Mouse (Mus musculus): Measurements from ENCODE around the gene Vps29. TPM values are rescaled to one million over a fixed set of nuclear protein-coding genes. Genes with fewer than 3 reads are reported as not detected.

Vps29 gene
- 101 and 135 TPM in 2 replicates for total RNA-seq (2012; rRNA removed)

- no peaks in the 10 kb centered on the region for H3K9me3 ChIP-seq (ENCODE audit: control insufficient read depth, insufficient read depth, low read depth, low read length)
- peak within 1 kb of the TSS; percentile 96 to 99 for H3K4me3 ChIP-seq (ENCODE audit: insufficient read depth in 1 of 2, low read depth in 1 of 2, low read length in 2 of 2, poor library complexity in 1 of 2, severe bottlenecking in 1 of 2)
- H3K9ac ChIP-seq (ENCODE audit: insufficient read depth, low read depth, low read length, poor library complexity, severe bottlenecking): peak within 1 kb of the TSS; percentile 98
- peaks cover 2% of the 10 kb centered on the region; the same call in 1 of the 2 replicates for H3K36me3 ChIP-seq (ENCODE audit: control insufficient read depth, insufficient read depth, low read length, poor library complexity, severe bottlenecking)
- DNase-seq (ENCODE audit: low read depth, low spot score): peak; percentile 100
- in situ Hi-C loops (cut with MboI; ENCODE audit: low sequenced_read_pairs in 2 of 2, unreplicated experiment in 2 of 2): no loop called here
- TF ChIP-seq HCFC1 (IDR thresholded peaks at IDR 0.05; ENCODE audit: borderline replicate concordance, insufficient read depth, low read length) (peak; percentile 69; the same call in 1 of the 2 replicates), ZNF384 (IDR thresholded peaks at IDR 0.05; ENCODE audit: low read depth, low read length) (peak; percentile 100), CHD2 (IDR thresholded peaks at IDR 0.05; ENCODE audit: low read depth, low read length) (no peak), MAFK (IDR thresholded peaks at IDR 0.05; ENCODE audit: insufficient read depth, low read depth, low read length) (peak; percentile 89)
- H3K27ac ChIP-seq (ENCODE audit: insufficient read depth, low read depth, low read length, poor library complexity, severe bottlenecking): peak within 1 kb of the TSS; percentile 77
- H3K4me1 ChIP-seq (ENCODE audit: control insufficient read depth in 2 of 2, insufficient read depth in 2 of 2, low read length in 2 of 2, poor library complexity in 1 of 2): peaks cover 2% of the 10 kb centered on the region in 2 experiments; a peak in 1 of 4 replicates
Measured at GRCm38 (mm10) chr5:122353807-122354491, at the start of gene Vps29, which contains the start of gene Rad9b. Gene Vps29 (plus strand): TSS chr5:122354369. Gene Rad9b (minus strand): TSS chr5:122354233.

GRCm38 (mm10) chr5:122304541-122304940 lies 49.6 kb upstream of the Vps29 start:
- H3K9ac ChIP-seq (ENCODE audit: insufficient read depth, low read depth, low read length, poor library complexity, severe bottlenecking): no peak overlapping the region
- no peak overlapping the region for H3K4me3 ChIP-seq (ENCODE audit: insufficient read depth in 1 of 2, low read depth in 1 of 2, low read length in 2 of 2, poor library complexity in 1 of 2, severe bottlenecking in 1 of 2)
- in situ Hi-C loops (cut with MboI; ENCODE audit: low sequenced_read_pairs in 2 of 2, unreplicated experiment in 2 of 2): no loop called here
- H3K27ac ChIP-seq (ENCODE audit: insufficient read depth, low read depth, low read length, poor library complexity, severe bottlenecking): no peak overlapping the region; the same call in 1 of the 2 replicates
- peaks cover 6% of the 10 kb centered on the region; the same call in 1 of the 2 replicates for H3K36me3 ChIP-seq (ENCODE audit: control insufficient read depth, insufficient read depth, low read length, poor library complexity, severe bottlenecking)
- TF ChIP-seq ZC3H11A (IDR thresholded peaks at IDR 0.05; ENCODE audit: borderline replicate concordance, low read depth, low read length) (no peak), CHD2 (IDR thresholded peaks at IDR 0.05; ENCODE audit: low read depth, low read length) (no peak), ZNF384 (IDR thresholded peaks at IDR 0.05; ENCODE audit: low read depth, low read length) (no peak), HCFC1 (IDR thresholded peaks at IDR 0.05; ENCODE audit: borderline replicate concordance, insufficient read depth, low read length) (no peak), MAFK (IDR thresholded peaks at IDR 0.05; ENCODE audit: insufficient read depth, low read depth, low read length) (no peak)
- H3K9me3 ChIP-seq (ENCODE audit: control insufficient read depth, insufficient read depth, low read depth, low read length): no peaks in the 10 kb centered on the region
- peaks cover 9 to 13% of the 10 kb centered on the region in 2 experiments for H3K4me1 ChIP-seq (ENCODE audit: control insufficient read depth in 2 of 2, insufficient read depth in 2 of 2, low read length in 2 of 2, poor library complexity in 1 of 2)
- no peak for DNase-seq (ENCODE audit: low read depth, low spot score)

GRCm38 (mm10) chr5:122305472-122305871 lies 48.7 kb upstream of the Vps29 start:
- Histone ChIP-seq H3K36me3 (ENCODE audit: control insufficient read depth, insufficient read depth, low read length, poor library complexity, severe bottlenecking) (peaks cover 7% of the 10 kb centered on the region; the same call in 1 of the 2 replicates), H3K4me1 (ENCODE audit: control insufficient read depth in 2 of 2, insufficient read depth in 2 of 2, low read length in 2 of 2, poor library complexity in 1 of 2) (peaks cover 9 to 10% of the 10 kb centered on the region in 2 experiments), H3K9ac (ENCODE audit: insufficient read depth, low read depth, low read length, poor library complexity, severe bottlenecking) (no peak overlapping the region), H3K4me3 (ENCODE audit: insufficient read depth in 1 of 2, low read depth in 1 of 2, low read length in 2 of 2, poor library complexity in 1 of 2, severe bottlenecking in 1 of 2) (no peak overlapping the region), H3K9me3 (ENCODE audit: control insufficient read depth, insufficient read depth, low read depth, low read length) (no peaks in the 10 kb centered on the region), H3K27ac (ENCODE audit: insufficient read depth, low read depth, low read length, poor library complexity, severe bottlenecking) (no peak overlapping the region)
- TF ChIP-seq ZNF384 (IDR thresholded peaks at IDR 0.05; ENCODE audit: low read depth, low read length) (no peak), MAFK (IDR thresholded peaks at IDR 0.05; ENCODE audit: insufficient read depth, low read depth, low read length) (0 out of 2 replicates have a peak, but pooled peaks have one; percentile 29), CHD2 (IDR thresholded peaks at IDR 0.05; ENCODE audit: low read depth, low read length) (no peak), HCFC1 (IDR thresholded peaks at IDR 0.05; ENCODE audit: borderline replicate concordance, insufficient read depth, low read length) (no peak), ZC3H11A (IDR thresholded peaks at IDR 0.05; ENCODE audit: borderline replicate concordance, low read depth, low read length) (no peak)
- in situ Hi-C loops (cut with MboI; ENCODE audit: low sequenced_read_pairs in 2 of 2, unreplicated experiment in 2 of 2): no loop called here
- DNase-seq (ENCODE audit: low read depth, low spot score): no peak

GRCm38 (mm10) chr5:122306536-122306935 lies 47.6 kb upstream of the Vps29 start:
- no peak overlapping the region for H3K27ac ChIP-seq (ENCODE audit: insufficient read depth, low read depth, low read length, poor library complexity, severe bottlenecking)
- no peak overlapping the region for H3K9ac ChIP-seq (ENCODE audit: insufficient read depth, low read depth, low read length, poor library complexity, severe bottlenecking)
- in situ Hi-C loops (cut with MboI; ENCODE audit: low sequenced_read_pairs in 2 of 2, unreplicated experiment in 2 of 2): no loop called here

More at GRCm38 (mm10) chr5:122306536-122306935, 47.6 kb upstream of the Vps29 start:
- H3K36me3 ChIP-seq (ENCODE audit: control insufficient read depth, insufficient read depth, low read length, poor library complexity, severe bottlenecking): peaks cover 11% of the 10 kb centered on the region; the same call in 1 of the 2 replicates
- H3K9me3 ChIP-seq (ENCODE audit: control insufficient read depth, insufficient read depth, low read depth, low read length): no peaks in the 10 kb centered on the region
- peaks cover 9 to 10% of the 10 kb centered on the region in 2 experiments for H3K4me1 ChIP-seq (ENCODE audit: control insufficient read depth in 2 of 2, insufficient read depth in 2 of 2, low read length in 2 of 2, poor library complexity in 1 of 2)
- H3K4me3 ChIP-seq (ENCODE audit: insufficient read depth in 1 of 2, low read depth in 1 of 2, low read length in 2 of 2, poor library complexity in 1 of 2, severe bottlenecking in 1 of 2): no peak overlapping the region
- TF ChIP-seq CHD2 (IDR thresholded peaks at IDR 0.05; ENCODE audit: low read depth, low read length): no peak
- no peak for TF ChIP-seq MAFK (IDR thresholded peaks at IDR 0.05; ENCODE audit: insufficient read depth, low read depth, low read length)
- no peak for DNase-seq (ENCODE audit: low read depth, low spot score)

All from ES-E14 (cell line).